Mouse (Mus musculus) urinary bladder, adult 18-20 months (tissue): ENCODE results near the gene Scml4.

Source experiments
- DNase-seq, 2 experiments: peaks; one replicate each; pipeline ENCODE4 v3.0.0; 2022; ENCODE audit warnings: low spot score in 2 of 2, mixed read lengths in 2 of 2

Gene Scml4

DNA sequence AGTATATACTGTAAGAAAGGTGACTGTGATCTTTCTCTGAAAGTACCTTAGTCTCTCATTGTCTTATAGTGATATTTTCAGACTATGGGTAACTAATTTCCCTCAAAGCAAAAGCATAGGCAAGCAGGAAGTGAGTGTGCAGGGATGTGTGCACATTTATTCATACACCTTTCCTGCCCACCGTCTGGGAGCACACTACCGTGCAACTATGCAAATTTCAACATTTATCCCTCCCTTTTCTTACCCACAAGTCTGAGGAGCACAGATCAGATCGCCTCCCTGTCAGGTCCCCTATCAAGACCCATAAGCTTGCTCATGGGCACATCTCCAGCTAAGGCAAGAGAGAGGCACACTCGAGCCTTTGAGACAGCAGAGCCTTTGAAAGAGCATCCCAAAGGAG lies 41.2 kb downstream of the Scml4 start:
- no peak for DNase-seq

DNA sequence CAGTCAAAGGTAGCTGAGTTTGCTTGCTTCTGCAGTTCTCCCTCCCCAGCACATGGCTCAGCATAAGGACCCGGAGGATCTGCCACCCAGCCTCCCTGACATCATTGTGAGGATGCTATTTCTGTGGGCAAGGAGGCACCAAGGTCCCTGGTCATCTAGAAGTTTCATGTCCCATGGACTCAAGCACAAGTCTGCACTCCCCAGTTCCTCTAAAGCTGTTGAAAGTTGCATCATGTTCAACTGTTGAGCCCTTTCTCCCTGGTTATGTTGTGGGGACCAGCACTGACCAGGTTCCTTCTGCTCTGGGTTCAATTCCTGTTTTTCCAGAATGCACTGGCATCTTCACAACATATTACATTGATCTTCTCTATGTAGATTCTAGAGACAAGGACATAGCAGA lies 42.9 kb downstream of the Scml4 start:
- DNase-seq = no peak

DNA sequence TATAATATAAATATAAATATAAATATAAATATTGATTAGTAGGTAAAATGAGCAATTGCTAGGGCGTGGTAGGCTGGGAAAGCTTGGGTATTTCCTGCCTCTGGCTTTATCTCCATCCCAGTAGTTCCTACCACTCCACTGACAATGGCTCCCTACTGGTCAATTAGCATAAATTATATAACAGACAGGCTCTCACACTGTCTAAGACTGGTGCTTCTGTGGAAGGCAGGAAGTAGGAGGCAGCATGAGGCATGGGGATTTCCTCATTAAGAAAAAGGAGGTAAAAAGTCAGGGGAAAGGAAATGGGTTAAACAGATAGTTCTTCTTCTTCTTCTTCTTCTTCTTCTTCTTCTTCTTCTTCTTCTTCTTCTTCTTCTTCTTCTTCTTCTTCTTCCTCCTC lies 48.4 kb downstream of the Scml4 start:
- DNase-seq = no peak

DNA sequence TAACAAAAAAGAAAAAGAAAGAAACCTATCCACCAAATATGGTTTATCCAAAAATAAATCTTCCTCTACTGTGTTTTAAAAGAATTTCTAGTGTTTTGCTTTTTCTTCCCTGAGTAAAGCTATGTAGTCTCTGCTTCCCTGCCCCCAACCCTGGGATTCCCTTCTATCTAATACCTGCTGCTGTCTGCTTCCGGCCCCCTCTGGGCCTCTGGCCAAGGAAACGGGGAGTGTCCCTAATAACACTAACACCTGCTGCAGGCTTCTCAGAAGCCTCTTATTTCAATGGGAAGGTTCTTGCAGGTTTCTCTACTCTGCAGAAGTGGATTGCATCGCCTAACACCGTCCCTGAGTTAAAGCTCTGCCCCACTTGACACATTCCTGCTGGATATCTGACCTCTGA lies 50.4 kb downstream of the Scml4 start:
- DNase-seq = no peak

DNA sequence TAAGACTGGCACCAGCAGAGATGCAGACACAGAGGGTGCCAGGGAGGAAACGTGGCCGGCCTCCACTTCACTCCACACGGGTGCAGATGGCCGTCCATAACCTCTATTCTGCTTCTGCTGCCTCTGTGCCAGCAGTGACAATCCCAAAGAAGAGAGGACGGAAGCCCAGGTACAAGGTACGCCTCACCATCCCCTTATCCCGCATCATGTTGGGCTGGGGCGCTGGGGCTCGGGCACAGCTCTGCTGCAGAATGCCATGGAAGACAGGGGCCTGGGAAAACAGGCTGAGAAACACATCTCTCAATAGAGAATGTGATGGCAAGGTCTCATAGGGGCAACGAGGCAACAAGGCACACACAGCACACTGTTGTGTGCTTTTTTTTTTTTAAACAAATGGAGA lies 51.9 kb downstream of the Scml4 start:
- no peak for DNase-seq

DNA sequence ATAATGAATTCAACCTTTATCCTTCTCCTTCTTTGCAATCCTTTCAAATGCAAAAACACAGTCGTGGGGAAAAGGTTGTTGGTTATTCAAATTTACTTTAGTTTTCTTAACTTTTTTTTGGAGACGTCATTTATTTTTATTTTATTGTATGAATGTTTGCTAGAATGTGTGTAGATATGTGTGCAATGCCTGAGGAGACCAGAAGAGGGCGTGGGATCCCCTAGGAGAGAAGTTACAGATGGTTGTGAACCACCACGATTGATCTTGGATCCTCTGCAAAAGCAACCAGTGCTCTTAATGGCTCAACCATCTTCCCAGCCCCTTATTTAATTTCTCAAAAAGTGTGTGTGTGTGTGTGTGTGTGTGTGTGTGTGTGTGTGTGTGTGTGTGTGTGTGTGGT lies 53.0 kb downstream of the Scml4 start:
- no peak for DNase-seq

DNA sequence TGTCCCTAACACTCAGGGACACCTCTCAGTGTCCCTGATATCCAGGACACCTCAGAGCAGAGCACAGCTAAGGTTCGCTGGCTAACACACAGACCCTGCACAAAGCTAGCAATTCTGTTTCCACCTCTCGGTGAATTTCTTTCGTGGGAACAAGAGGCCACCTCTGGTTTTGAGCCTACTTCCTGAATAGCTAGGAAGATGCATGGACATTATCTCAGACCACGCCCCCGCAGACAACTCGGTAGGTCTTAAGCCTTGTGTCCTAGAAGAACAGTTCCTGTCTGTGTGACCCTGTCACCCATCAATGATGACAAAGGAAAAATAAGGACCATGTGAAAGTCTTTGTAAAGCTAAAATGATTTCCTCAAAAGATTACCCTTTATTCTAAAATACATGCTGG lies 54.0 kb downstream of the Scml4 start:
- DNase-seq = no peak

DNA sequence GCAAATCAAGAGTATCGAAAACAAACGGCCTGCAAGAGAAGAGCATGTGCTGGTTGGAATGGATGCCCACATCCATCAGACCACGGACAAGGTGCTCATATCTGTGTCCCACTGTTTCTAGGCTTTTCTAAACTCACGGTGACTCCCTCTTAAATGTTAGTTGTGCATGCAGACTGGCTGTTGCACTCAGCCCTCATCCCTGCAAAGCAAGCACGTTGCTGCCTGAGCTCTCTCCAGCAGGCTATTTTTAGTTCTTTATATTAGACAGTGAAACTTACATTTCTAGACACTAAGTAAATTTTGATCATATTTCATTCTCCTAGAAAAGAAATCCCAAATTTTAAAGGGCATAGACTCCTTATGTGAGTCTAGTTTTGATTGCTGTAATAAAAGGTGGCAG lies 57.2 kb downstream of the Scml4 start:
- no peak for DNase-seq

DNA sequence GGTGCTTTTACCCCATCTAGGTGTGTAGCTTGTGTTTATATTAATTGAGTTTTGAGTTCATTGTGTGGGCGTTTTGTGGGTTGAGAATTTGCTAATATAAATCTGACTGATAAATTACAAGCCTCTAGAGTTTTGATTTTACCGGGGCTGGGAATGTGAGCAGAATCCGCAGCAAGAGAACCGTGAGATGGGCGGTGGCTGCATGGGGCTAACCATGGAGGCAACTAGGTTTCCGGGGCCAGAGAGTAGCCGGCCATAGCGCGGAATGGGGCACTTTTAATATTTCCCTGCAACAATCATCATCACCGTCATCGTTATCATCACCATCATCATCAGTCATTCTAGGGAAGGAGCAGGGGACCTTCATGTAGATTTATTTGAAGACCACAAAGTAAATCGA lies 59.6 kb downstream of the Scml4 start:
- no peak for DNase-seq

DNA sequence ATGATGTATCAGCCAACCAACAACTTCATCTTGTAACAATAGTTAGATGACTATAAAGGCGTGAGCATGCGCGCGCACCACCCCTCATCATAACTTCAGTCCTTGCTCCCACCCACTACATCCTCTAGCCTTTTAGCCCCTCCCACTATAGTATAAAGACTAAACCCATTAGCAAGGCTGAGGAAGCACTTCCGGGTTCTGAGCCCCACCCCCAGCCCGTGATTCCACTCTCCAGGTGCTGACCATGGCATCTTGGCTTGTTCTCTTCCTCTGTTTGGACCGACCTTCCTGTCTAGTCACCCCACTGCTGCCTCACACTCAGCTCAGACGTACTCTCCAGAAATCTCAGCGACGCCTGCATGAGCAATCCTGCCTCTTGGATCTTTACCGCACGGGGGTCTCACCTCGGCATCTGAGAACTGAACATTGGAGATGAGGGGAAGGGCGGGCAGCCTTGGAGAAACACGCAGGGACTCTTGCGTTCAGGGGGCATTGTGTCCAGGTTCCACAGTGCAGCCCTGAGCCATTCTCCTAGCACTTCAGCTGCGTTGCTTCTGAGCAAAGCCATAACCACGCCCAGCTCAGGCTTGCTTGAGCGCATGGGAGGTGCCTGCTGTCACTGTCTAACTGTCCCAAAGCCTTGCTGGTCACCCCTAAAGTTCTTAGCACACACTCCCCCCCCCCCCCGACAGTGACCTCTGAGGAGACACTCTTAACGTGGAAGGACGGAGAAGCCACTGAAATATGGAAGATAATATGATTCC lies 65.1 kb downstream of the Scml4 start:
- no peak for DNase-seq

DNA sequence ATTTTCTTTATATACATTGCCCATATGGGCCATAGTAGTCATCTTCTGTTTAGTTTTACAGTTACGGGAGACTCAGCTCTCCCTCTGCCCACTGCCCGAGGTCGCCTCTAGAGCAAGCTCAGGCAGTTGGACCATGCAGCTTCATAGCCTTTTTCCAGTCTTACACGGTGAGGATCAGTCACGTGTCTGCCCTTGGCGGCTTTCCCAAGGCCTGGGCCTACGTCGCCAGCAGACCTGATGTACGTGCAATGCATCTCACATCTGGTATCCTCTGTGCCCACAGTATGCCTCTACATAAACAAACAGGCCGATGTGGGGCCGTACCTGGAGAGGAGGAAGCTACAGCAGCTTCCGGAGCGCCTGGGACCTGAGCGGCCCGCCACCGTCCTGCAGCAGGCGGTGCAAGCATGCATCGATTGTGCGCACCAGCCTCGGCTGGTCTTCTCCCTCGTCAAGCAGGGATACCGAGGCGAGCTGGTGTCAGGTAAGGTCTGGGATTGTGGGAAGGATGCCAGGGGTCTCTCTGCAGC lies 70.0 kb downstream of the Scml4 start:
- no peak for DNase-seq

DNA sequence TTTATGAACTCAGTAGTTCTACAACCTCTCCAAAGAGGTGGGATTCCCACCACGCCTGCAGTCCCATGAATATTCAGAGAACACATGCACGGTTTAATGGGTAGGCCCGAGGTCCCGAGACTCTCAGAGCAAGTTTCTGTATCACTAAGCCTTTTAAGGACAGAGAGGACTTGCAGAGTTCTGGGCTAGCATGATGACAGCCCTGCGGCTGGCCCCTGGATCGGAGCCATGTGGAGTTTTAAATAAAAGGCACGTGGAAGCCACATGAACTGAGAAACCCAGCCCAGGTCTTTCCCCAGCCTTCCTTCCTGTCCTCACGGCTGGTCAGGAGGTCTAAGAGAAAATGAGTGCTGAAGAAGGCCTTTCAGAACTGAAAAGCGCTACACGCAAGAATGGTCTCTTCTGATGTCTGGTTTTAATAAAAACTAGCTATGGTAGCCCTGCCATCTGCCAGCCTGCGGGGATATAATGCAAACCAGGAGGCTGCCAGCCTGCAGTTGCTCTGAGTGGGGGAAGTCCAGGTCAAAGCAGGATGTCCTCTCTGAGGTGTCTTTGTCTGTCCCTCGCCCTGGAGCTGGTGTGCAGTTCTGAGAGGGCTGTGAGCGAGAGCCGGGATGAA lies 72.8 kb downstream of the Scml4 start:
- no peak for DNase-seq

DNA sequence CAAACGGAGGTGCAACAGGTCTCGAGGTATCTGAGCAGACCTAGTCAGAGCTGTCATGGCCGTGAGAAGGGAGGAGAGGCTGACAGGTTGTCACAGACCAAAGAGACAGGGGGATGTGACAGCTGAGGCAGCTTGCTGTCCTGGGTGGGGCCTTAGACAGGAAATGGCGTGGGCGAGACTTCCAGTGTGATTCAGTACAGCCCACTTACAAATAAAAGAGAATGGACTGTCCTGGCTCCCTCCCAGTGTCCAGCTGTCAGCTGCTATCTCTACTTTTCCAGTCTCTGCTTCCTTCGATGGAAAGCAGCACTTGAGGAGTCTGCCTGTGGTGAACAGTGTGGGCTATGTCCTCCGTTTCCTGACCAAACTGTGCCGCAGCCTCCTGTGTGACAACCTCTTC lies 74.5 kb downstream of the Scml4 start:
- no peak for DNase-seq

DNA sequence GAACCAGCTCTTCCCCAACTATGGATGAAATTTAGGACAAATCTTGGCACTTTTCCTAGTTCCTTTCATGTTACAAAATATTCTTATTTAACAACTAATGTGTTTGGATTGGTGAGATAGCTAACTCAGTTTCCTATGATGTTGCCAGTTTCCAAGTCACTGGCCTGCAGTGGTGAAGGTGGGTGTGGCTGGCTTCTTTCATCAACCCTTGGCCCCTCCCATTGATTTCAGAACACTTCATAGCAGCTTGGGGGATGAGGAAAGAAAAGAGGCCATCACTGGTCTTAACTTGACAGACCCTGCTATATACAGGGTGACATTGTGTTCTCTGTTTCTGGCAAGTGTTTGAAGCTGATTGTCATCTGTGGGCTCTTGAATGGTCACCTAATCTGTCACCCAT lies 76.0 kb downstream of the Scml4 start:
- no peak for DNase-seq

DNA sequence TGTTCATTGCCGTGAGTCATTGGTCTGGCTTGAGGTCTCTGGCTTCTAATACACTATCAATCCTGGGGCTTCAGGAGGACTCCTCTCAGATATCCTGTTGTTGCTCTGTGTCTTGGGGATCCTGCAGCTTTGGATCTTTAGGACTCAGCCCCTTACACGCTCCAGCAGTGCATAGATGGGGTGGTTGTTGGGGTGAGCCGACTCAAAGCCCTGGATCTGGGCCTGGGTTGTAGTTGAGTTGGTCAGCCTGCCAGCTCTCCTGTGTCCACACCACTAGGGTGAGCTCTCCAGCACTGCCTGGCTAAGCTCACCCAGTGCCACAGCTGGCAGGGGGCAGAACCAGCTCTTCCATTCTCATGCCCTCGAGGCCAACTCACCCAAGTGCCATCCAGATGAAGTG lies 78.2 kb downstream of the Scml4 start:
- DNase-seq = no peak

DNA sequence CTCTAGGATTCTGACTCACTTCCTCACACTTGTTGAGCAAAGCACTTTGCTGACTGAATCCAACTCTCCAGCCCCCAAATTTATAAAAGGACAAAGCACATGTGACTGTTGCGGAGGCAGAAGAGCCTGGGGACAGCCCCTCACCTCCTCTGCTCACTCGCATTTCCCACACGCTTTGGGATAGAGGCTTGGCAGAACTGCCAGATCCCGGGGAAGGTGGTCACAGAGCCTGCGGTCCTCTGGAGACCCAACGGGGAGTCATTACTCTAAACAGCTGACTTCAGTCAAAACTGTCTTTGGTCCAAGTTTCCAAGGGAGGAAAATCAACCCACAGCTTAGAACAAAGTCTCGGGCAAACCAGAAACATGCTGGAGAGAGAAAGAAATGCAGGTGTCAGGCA lies 79.5 kb downstream of the Scml4 start:
- DNase-seq = no peak

DNA sequence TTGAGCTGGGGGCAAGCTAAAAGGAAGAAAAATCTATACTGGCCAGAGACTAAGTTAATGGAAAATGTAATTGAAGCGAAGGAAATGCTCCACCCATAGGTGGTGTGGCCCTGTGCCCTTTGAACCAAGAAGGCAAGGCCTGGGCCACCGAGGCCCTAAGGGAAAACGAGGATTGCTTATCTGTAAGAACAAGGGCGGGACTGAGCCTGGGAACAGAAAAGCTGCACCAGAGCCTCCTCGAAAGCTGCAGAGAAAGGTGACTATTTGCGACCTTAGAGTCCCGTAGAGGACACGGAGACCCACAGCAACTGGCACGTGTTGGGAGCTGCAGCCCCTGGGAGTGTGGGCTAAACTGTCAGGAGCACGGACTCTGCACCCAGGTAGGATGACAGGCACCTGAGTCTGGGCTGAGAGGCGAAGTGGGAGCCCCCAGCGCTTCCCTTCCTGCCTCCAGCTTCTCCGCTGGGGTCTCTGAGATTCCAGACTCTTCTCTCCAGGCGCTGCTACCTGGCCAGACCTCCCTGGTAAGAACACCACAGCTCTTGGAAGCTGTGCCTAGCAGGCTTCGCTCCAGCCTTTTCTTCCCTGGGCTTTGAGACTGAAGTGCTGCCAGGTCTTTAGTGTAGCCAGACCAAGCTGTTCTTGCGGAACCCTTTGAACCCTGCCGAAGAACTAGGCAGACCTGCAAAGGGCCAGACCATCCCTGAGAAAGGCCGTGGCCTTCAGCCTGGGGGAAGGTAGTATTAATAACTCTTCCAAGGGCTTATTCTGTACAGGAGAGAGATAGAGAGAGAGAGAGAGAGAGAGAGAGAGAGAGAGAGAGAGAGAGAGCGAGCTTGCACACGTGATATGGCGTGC lies 80.3 kb downstream of the Scml4 start:
- DNase-seq = no peak

DNA sequence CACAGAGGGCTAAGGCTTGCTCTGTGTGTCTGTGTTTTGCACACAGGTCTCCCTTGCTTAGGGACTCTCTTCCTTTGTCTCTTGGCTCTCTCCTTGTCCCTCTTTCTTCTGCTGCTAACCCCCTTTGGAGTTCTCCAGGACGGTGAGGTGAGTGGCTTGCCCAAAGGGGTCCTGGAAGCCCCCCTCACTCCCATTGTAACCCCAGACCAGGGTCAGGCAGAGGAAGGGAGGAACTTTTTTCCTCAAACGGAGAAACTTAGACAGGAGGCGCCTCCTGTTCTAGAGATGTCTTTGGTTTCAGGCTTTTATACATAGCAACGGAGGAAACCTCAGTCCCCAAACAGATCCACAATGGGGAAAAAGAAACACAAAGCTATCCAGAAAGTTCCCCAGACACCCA lies 81.1 kb downstream of the Scml4 start:
- no peak for DNase-seq

DNA sequence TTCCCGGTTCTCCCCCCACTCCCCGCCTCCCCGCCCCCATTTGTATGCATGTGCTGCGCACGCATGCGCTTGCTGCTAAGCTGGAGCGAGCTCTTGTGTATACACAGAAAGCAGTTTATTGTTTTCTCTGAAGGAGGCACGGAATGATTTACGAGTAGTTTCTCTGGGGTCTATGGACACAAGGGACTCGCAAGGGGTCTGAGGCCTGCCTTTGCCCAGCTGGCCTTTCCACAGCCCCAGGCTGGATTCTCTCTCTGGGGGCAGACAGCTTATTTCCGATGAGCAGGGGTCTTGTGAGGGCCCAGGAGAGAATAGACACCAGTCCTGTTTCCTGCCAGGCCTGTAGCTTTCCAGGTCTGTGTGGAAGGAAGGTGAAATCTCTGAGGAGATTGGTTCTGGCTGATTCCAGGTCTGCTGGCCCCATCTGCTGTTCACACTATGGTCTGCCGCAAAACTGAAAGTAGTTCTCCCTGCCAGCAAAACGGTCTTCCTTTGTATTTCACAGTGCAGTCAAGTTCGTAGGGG lies 81.6 kb downstream of the Scml4 start:
- peak; percentile 23 to 45 for DNase-seq

DNA sequence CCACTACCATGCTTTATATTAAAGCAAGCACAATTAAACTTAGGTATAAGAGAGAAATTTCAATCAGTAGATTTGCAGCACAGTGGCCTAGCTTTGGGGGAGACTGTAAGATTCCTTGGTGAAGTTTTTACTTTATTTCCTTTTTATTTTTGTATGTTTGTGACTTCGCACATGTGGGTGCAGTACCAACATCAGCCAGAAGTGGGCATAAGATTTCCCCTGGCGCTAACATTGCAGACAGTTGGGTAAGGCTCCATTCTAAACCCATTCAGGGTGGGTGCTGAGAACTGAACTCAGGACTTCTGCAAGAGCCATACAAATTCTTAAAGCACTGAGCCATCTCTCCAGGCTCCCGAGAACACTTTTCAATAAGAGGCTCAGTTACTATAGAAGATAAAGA lies 82.1 kb downstream of the Scml4 start:
- no peak for DNase-seq

DNA sequence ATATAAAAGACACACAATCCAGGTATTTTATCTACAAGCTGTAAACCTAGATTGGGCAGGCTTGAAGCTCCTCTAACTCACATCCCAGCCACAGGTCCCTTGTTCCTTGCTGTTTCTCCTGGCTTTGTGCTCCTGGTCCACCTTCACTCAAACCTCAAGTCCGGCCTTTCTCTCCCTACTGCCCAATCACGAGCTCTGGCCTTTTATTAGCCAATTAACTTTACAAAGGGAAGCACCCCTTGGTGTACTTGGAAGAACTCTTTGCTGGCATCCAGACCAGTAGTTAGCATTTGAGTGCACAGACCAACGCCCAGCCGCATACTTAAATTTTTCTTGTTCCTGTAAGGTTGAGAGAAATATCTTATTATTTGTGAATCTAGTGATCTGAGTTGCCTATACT lies 85.1 kb downstream of the Scml4 start:
- no peak for DNase-seq

DNA sequence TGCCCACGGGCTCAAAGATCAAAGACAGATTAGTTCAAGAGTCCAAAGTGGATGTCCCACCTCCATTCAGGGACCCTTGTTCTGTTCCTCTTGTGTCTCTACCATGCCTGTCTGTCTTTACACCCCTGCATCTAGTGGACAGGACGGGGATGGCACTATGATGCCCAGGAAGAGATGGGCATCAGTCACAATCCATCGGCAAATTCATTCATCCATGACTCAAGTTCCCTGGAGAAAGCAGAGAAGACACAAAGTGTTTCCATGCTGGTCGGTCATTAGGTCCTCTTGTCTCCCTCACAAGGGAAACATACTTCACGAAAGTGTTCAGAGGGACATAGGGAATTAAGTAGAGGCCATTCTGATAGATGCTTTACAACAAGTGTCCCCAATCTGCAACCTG lies 87.2 kb downstream of the Scml4 start:
- DNase-seq = no peak
